Comparison of ENCODE assay signal across 1 mouse cellular context in the genomic region with DNA sequence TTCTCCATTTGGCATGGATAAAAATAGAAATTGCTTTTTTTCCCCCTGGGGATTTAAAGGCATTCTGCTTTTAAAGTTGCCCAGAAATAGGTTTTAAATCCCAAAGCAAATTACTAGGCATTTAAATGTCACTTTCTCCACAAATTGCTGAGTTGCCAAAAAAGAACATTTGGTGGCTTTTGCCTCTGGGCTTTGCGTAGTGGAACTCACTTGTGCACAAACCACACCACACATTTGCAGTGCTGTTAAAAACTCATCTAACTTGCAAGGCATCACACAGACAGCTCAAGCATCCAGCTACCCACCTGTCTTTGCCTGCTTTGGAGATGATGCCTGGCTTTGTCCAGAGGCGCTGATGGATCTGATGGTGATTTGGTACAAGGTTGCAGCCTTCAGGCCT.
TF ChIP-seq lines count a peak whose summit lies in the region.

No protein-coding gene starts in this region.

TF ChIP-seq in ES-E14, 5 proteins besides CTCF, POLR2A, EP300 and RAD21:
- TF ChIP-seq ZC3H11A (IDR thresholded peaks at IDR 0.05; ENCODE audit: borderline replicate concordance, low read depth, low read length) (no peak), MAFK (IDR thresholded peaks at IDR 0.05; ENCODE audit: insufficient read depth, low read depth, low read length) (peak; percentile 74)
TF ChIP-seq in ES-E14: peak in this region for 1.
